Mouse (Mus musculus) urinary bladder, postnatal 4 days (tissue): ENCODE results near the gene Hoxc4.

Experiments
- DNase-seq, 2 experiments: peaks; one replicate each; pipeline ENCODE4 v3.0.0; 2021 to 2022; ENCODE audit warnings: low spot score in 2 of 2

The Hoxc4 gene

GRCm38 (mm10) chr15:102990461-102991397 lies 28.0 kb upstream of the Hoxc4 start, which contains the start of gene Hoxc8:
Hoxc8 (plus strand) TSS chr15:102990607.
- no peak for DNase-seq

GRCm38 (mm10) chr15:102991782-102992181 lies 27.0 kb upstream of the Hoxc4 start:
- DNase-seq: no peak

- DNase-seq: no peak
Measured at GRCm38 (mm10) chr15:102992206-102992605, 26.5 kb upstream of the Hoxc4 start.

- DNase-seq: no peak
Measured at GRCm38 (mm10) chr15:102992863-102993262, 25.9 kb upstream of the Hoxc4 start.

GRCm38 (mm10) chr15:102996548-102996947 lies 22.2 kb upstream of the Hoxc4 start:
- no peak for DNase-seq

GRCm38 (mm10) chr15:102997431-102997830 lies 21.3 kb upstream of the Hoxc4 start:
- DNase-seq: no peak

GRCm38 (mm10) chr15:102997939-102998355 lies 20.8 kb upstream of the Hoxc4 start, which contains the start of gene Hoxc6:
Hoxc6 (plus strand) TSS chr15:102998257.
- DNase-seq: no peak

GRCm38 (mm10) chr15:102998608-102999182 lies 20.0 kb upstream of the Hoxc4 start:
- DNase-seq: no peak

- peak in 1 of 2 experiments; percentile 84 for DNase-seq
Measured at GRCm38 (mm10) chr15:102999183-102999831, 19.4 kb upstream of the Hoxc4 start.

- no peak for DNase-seq
Measured at GRCm38 (mm10) chr15:102999955-103000354, 18.8 kb upstream of the Hoxc4 start.

GRCm38 (mm10) chr15:103000501-103000901 lies 18.2 kb upstream of the Hoxc4 start:
- no peak for DNase-seq

GRCm38 (mm10) chr15:103001370-103001769 lies 17.4 kb upstream of the Hoxc4 start:
- DNase-seq: no peak

- no peak for DNase-seq
Measured at GRCm38 (mm10) chr15:103002156-103002555, 16.6 kb upstream of the Hoxc4 start.

- DNase-seq: no peak
Measured at GRCm38 (mm10) chr15:103002821-103003448, 15.8 kb upstream of the Hoxc4 start.

GRCm38 (mm10) chr15:103005308-103005707 lies 13.4 kb upstream of the Hoxc4 start:
- no peak for DNase-seq

GRCm38 (mm10) chr15:103005797-103006196 lies 12.9 kb upstream of the Hoxc4 start:
- no peak for DNase-seq

GRCm38 (mm10) chr15:103006326-103006725 lies 12.4 kb upstream of the Hoxc4 start:
- no peak for DNase-seq

GRCm38 (mm10) chr15:103009265-103010111 lies 9.2 kb upstream of the Hoxc4 start:
- DNase-seq: no peak

- no peak for DNase-seq
Measured at GRCm38 (mm10) chr15:103010112-103010846, 8.5 kb upstream of the Hoxc4 start.

- DNase-seq: no peak
Measured at GRCm38 (mm10) chr15:103010847-103011555, 7.7 kb upstream of the Hoxc4 start.
